9 mouse cellular contexts compared by ENCODE assay signal in genomic region chr10:60280353-60280752, GRCm38 (mm10). TPM values are rescaled to one million over a fixed set of nuclear protein-coding genes. Genes with fewer than 3 reads are reported as not detected.
DNase-seq lines count a peak whose midpoint lies in the region; ATAC-seq and TF ChIP-seq lines count a peak whose summit lies in the region.
"Had no signal": no experiment of that assay in that cellular context is flagged by ENCODE, and none has a peak within 500 bp of the region (broad histone marks: within the 10 kb centered on the region; RNA-seq: fewer than 3 reads in every experiment).

No protein-coding gene starts in this region.

- WGBS in embryonic facial prominence, embryonic 15.5 days, result 87% methylated on average over 6 of the region's 6 CpGs
- WGBS in limb, embryonic 14.5 days, result 91% methylated on average over 6 of the region's 6 CpGs
- 90% methylated on average over 6 of the region's 6 CpGs for WGBS in neural tube, embryonic 14.5 days

- no peak for DNase-seq in left cerebral cortex, adult 2 months (ENCODE audit: extremely low spot score in 1 of 2, low spot score in 2 of 2)
- no peak for DNase-seq in left cerebral cortex, postnatal 25 days (ENCODE audit: low spot score in 2 of 2)
- DNase-seq in limb, embryonic 14.5 days (ENCODE audit: low spot score), result no peak
- DNase-seq in spleen, postnatal 14 days (ENCODE audit: low spot score in 2 of 2), result no peak
- no peak for DNase-seq in urinary bladder, adult 2 months (ENCODE audit: low spot score)
- no peak for DNase-seq in layer of hippocampus, adult 8-10 months (ENCODE audit: low spot score in 2 of 2)

- no peak for TF ChIP-seq POLR2A in limb, embryonic 14.5 days (IDR thresholded peaks at IDR 0.05; ENCODE audit: borderline replicate concordance, extremely low read depth, insufficient read depth, insufficient read length)

- peak overlapping the region; percentile 33 for H3K4me2 ChIP-seq in embryonic facial prominence, embryonic 15.5 days (replicated peaks)
- 0 out of 2 replicates have a peak overlapping the region, but pooled peaks have one; percentile 9 for H3K4me2 ChIP-seq in limb, embryonic 14.5 days (replicated peaks; ENCODE audit: low read depth, low read length, severe bottlenecking)
- H3K4me2 ChIP-seq in neural tube, embryonic 14.5 days (ENCODE audit: low read depth, low read length), result peak overlapping the region; percentile 69

- H3K9me3 ChIP-seq in embryonic facial prominence, embryonic 15.5 days (replicated peaks), result no peaks in the 10 kb centered on the region
- no peaks in the 10 kb centered on the region for H3K9me3 ChIP-seq in limb, embryonic 14.5 days (ENCODE audit: control insufficient read depth, low read length)
- H3K9me3 ChIP-seq in neural tube, embryonic 14.5 days (ENCODE audit: control insufficient read depth, low read length), result no peaks in the 10 kb centered on the region
- H3K9me3 ChIP-seq: G1E had no signal

- intact Hi-C loops in left cerebral cortex, adult 2 months (cut with DNase I), result no loop called here
- intact Hi-C loops in left cerebral cortex, postnatal 25 days (cut with DNase I), result no loop called here

- no peaks in the 10 kb centered on the region for H3K36me3 ChIP-seq in embryonic facial prominence, embryonic 15.5 days
- peaks cover 6% of the 10 kb centered on the region; the same call in 1 of the 2 replicates for H3K36me3 ChIP-seq in limb, embryonic 14.5 days (ENCODE audit: control insufficient read depth, insufficient read depth, low read length)
- H3K36me3 ChIP-seq in neural tube, embryonic 14.5 days (ENCODE audit: control insufficient read depth, insufficient read depth, low read length), result no peaks in the 10 kb centered on the region

- peak overlapping the region; percentile 80 for H3K27ac ChIP-seq in left cerebral cortex, adult 2 months
- H3K27ac ChIP-seq in embryonic facial prominence, embryonic 15.5 days (replicated peaks), result peak overlapping the region; percentile 63; the same call in 1 of the 2 replicates
- no peak overlapping the region for H3K27ac ChIP-seq in limb, embryonic 14.5 days (replicated peaks; ENCODE audit: low read depth, low read length)
- H3K27ac ChIP-seq in neural tube, embryonic 14.5 days (ENCODE audit: low read depth, low read length), result no peak overlapping the region; the same call in 1 of the 2 replicates

- H3K9ac ChIP-seq in embryonic facial prominence, embryonic 15.5 days, result no peak overlapping the region
- no peak overlapping the region for H3K9ac ChIP-seq in limb, embryonic 14.5 days (ENCODE audit: low read depth, low read length, severe bottlenecking)
- no peak overlapping the region for H3K9ac ChIP-seq in neural tube, embryonic 14.5 days (replicated peaks; ENCODE audit: low read depth, low read length)

- no peak for ATAC-seq in embryonic facial prominence, embryonic 15.5 days (ENCODE audit: insufficient number of reproducible peaks, low FRiP score, low TSS enrichment, low read depth)
- no peak for ATAC-seq in limb, embryonic 14.5 days (ENCODE audit: low FRiP score, low read depth)
- no peak for ATAC-seq in neural tube, embryonic 14.5 days (ENCODE audit: low read depth)

- peak overlapping the region; percentile 66 for H3K4me3 ChIP-seq in left cerebral cortex, adult 2 months
- 0 out of 2 replicates have a peak overlapping the region, but pooled peaks have one; percentile 8 for H3K4me3 ChIP-seq in embryonic facial prominence, embryonic 15.5 days (replicated peaks)
- no peak overlapping the region for H3K4me3 ChIP-seq in limb, embryonic 14.5 days (replicated peaks; ENCODE audit: low read length)
- H3K4me3 ChIP-seq in neural tube, embryonic 14.5 days (ENCODE audit: low read depth, low read length), result no peak overlapping the region

- peaks cover 78% of the 10 kb centered on the region for H3K4me1 ChIP-seq in embryonic facial prominence, embryonic 15.5 days
- H3K4me1 ChIP-seq in limb, embryonic 14.5 days (ENCODE audit: control insufficient read depth, insufficient read depth, low read length), result peaks cover 36% of the 10 kb centered on the region
- H3K4me1 ChIP-seq in neural tube, embryonic 14.5 days (ENCODE audit: control insufficient read depth, insufficient read depth, low read length), result peaks cover 68% of the 10 kb centered on the region

- no peaks in the 10 kb centered on the region for H3K27me3 ChIP-seq in embryonic facial prominence, embryonic 15.5 days
- no peaks in the 10 kb centered on the region for H3K27me3 ChIP-seq in limb, embryonic 14.5 days (ENCODE audit: control insufficient read depth, insufficient read depth, low read length)
- H3K27me3 ChIP-seq in neural tube, embryonic 14.5 days (ENCODE audit: control insufficient read depth, insufficient read depth, low read length), result no peaks in the 10 kb centered on the region

- no peak for TF ChIP-seq CTCF in left cerebral cortex, adult 2 months (IDR thresholded peaks at IDR 0.05)

RNA-seq across cellular contexts. Expression of gene Psap, which starts 2.9 kb away (rescaled TPM):
- 1,000 to 10,000 TPM; 1,511 to 1,570 TPM for total RNA-seq in left cerebral cortex, adult 2 months (2021)
- 1,000 to 10,000 TPM; 1,491 to 1,558 TPM for total RNA-seq in left cerebral cortex, postnatal 25 days (2021)
- polyA plus RNA-seq in embryonic facial prominence, embryonic 15.5 days (2015; fragmentation: Nextera tagmentation; extraction: Ambion mirVana), result 165 and 167 TPM in 2 replicates
- 648 and 665 TPM in 2 replicates for polyA plus RNA-seq in limb, embryonic 14.5 days (2012; rRNA removed)
- polyA plus RNA-seq in limb, embryonic 14.5 days (2014; fragmentation: Nextera tagmentation; extraction: Ambion mirVana), result 121 and 125 TPM in 2 replicates
- 144 and 154 TPM in 2 replicates for polyA plus RNA-seq in neural tube, embryonic 14.5 days (2014; fragmentation: Nextera tagmentation; extraction: Ambion mirVana)
- polyA plus RNA-seq in urinary bladder, adult 2 months (2012; rRNA removed), result 1,531 and 1,599 TPM in 2 replicates
- 1,000 to 10,000 TPM; 1,389 to 1,663 (median 1,484) TPM for total RNA-seq in layer of hippocampus, adult 8-10 months (2022)

Comparison
In these comparisons a context has a peak if more than half of its experiments do, and no peak if none do; other contexts are left out.
1. H3K27ac ChIP-seq: peak in left cerebral cortex, adult 2 months (single experiment) and embryonic facial prominence, embryonic 15.5 days (single experiment); none in limb, embryonic 14.5 days (single experiment) and neural tube, embryonic 14.5 days (single experiment).
2. H3K4me3 ChIP-seq: peak in left cerebral cortex, adult 2 months (single experiment) and embryonic facial prominence, embryonic 15.5 days (single experiment); none in limb, embryonic 14.5 days (single experiment) and neural tube, embryonic 14.5 days (single experiment).
3. H3K4me2 ChIP-seq: peak in every context shown above with its lines; median percentile 69 in neural tube, embryonic 14.5 days; 33 in embryonic facial prominence, embryonic 15.5 days; 9 in limb, embryonic 14.5 days.